Mouse (Mus musculus) heart, postnatal 0 days (tissue): ENCODE data around the gene App. TPM values are rescaled to one million over a fixed set of nuclear protein-coding genes. Genes with fewer than 3 reads are reported as not detected.

Experiments
- ATAC-seq: fragments of 200-750 bp; cut with Nextera tagmentation; 2 replicates; pipeline ENCODE4 v1.8.0; 2017; ENCODE audit warnings: low read depth, moderate number of reproducible peaks, moderate library complexity; ENCODE audit not compliant: insufficient read depth
- DNase-seq: peaks from one replicate; pipeline ENCODE4 v3.0.0-alpha.2; 2016; ENCODE audit warnings: low spot score
- H3K27ac ChIP-seq: fragments of 300-500 bp; sonication (generic); 2 replicates; pipeline ENCODE4 v1.5.1; 2014; ENCODE audit warnings: low read depth, mild to moderate bottlenecking
- H3K27me3 ChIP-seq: fragments of 300-500 bp; sonication (generic); 2 replicates; pipeline ENCODE4 v1.6.1; 2014; ENCODE audit warnings: low read length, mixed read lengths; ENCODE audit not compliant: control insufficient read depth, insufficient read depth
- H3K36me3 ChIP-seq: fragments of 300-500 bp; sonication (generic); replicated peaks from 2 replicates; pipeline ENCODE4 v1.6.1; 2014; ENCODE audit warnings: low read length, mixed read lengths; ENCODE audit not compliant: control insufficient read depth, insufficient read depth
- H3K4me1 ChIP-seq: fragments of 300-500 bp; sonication (generic); 2 replicates; pipeline ENCODE4 v1.6.1; 2014; ENCODE audit warnings: antibody characterized with exemption; ENCODE audit not compliant: control insufficient read depth, insufficient read depth
- H3K4me2 ChIP-seq: fragments of 300-500 bp; sonication (generic); 2 replicates; pipeline ENCODE4 v1.6.1; 2014; ENCODE audit warnings: low read depth, mild to moderate bottlenecking, low read length, moderate library complexity
- H3K4me3 ChIP-seq: fragments of 300-500 bp; sonication (generic); 2 replicates; pipeline ENCODE4 v1.5.1; 2014; ENCODE audit warnings: low read depth, low read length
- H3K9ac ChIP-seq: fragments of 300-500 bp; sonication (generic); replicated peaks from 2 replicates; pipeline ENCODE4 v1.6.1; 2014; ENCODE audit warnings: low read depth, low read length, mixed read lengths
- H3K9me3 ChIP-seq: fragments of 300-500 bp; sonication (generic); replicated peaks from 2 replicates; pipeline ENCODE4 v1.6.1; 2016; ENCODE audit warnings: low read length; ENCODE audit not compliant: control insufficient read depth
- CTCF ChIP-seq: IDR thresholded peaks from 2 replicates; pipeline ENCODE4 v1.5.1; 2016; ENCODE audit warnings: antibody characterized with exemption, control low read depth, low read depth
- EP300 ChIP-seq: IDR thresholded peaks from 2 replicates; pipeline ENCODE4 v1.6.1; 2016; ENCODE audit warnings: antibody characterized with exemption, low read depth
- WGBS: fragments of 180-500 bp; shearing (Covaris S2); extraction: QIAGEN DNeasy Blood & Tissue Kit; methylation state at CpG from one replicate; pipeline ENCODE4 v1.1.7; 2014; 5-methylcytosine and 5-hydroxymethylcytosine counted together
- polyA plus RNA-seq: library from polyadenylated mRNA; unstranded; fragments of >200 nt; fragmentation: Nextera tagmentation; extraction: Ambion mirVana; gene quantifications from 2 replicates; pipeline ENCODE4 v1.2.1, GENCODE M21; 2015
- total RNA-seq: library from RNA; depleted of rRNA; stranded (reverse); fragments of >200 nt; gene quantifications from 2 replicates; pipeline ENCODE4 v1.2.3, GENCODE M21; 2014; ENCODE audit warnings: low replicate concordance

App gene
- total and polyA plus RNA-seq, 2 experiments from 2014 or later: 122 to 139 TPM

DNA sequence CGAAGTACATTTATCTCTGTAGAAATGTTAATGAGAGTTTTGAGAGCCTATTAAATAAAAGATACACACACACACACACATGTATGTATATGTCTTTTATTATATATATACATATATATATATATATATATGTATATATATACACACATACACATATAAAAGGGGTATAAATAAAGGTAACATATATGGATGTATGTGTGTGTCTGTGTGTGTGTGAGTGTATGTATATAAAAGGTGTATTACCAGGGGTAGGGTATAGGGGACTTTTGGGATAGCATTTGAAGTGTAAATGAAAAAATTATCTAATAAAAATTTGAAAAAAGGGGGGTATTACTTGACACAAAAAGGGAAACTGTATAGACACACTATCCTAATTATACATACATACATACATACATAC lies 217.7 kb downstream of the App start:
- DNase-seq (no peak), ATAC-seq (no peak)
- WGBS: 54% methylated on average over 1 of the region's 1 CpGs
- Histone ChIP-seq H3K4me2 (no peak overlapping the region), H3K9me3 (no peaks in the 10 kb centered on the region), H3K4me3 (no peak overlapping the region), H3K27me3 (no peaks in the 10 kb centered on the region), H3K36me3 (peaks cover 45% of the 10 kb centered on the region), H3K9ac (no peak overlapping the region), H3K27ac (no peak overlapping the region), H3K4me1 (0 out of 2 replicates have a peak, but pooled peaks cover 8% of the 10 kb centered on the region)
- no peak for TF ChIP-seq CTCF

DNA sequence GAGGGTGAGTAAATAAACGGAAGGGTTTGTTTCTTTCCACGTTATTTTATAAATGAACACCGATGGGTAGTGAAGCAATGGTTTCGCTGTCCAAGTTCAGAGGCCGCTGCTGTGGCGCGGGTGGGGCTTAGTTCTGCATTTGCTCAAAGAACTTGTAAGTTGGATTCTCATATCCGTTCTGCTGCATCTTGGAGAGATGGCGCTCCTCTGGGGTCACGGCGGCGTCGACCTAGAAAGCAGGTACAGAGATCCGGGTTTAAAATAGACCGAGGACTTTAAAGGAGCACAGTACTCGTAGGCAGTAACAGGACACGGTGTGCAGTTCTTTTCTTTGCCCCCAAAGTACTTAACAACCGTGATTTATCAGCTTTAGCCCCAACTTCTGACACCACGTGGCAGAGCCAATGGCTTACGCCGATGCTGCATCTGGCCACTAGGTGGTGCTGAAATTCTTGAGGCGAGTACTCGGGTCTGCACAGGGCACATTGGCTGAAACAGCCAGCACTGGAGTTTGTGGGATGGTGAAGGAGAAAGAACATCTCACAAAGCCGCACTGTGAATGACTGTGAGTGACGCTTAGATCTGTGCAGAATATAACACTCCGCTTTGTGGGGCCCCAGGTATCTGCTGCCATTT lies 218.2 kb downstream of the App start:
- Histone ChIP-seq H3K4me1 (0 out of 2 replicates have a peak, but pooled peaks cover 8% of the 10 kb centered on the region), H3K27me3 (no peaks in the 10 kb centered on the region), H3K4me3 (no peak overlapping the region), H3K36me3 (peaks cover 40% of the 10 kb centered on the region), H3K9me3 (no peaks in the 10 kb centered on the region), H3K9ac (no peak overlapping the region), H3K4me2 (no peak overlapping the region; the same call in 1 of the 2 replicates), H3K27ac (no peak overlapping the region)
- WGBS: 32% methylated on average over 26 of the region's 26 CpGs
- DNase-seq (peak; percentile 74), ATAC-seq (peak; percentile 85)
- TF ChIP-seq CTCF: peak; percentile 97
- TF ChIP-seq EP300: no peak

GRCm38 (mm10) chr16:84931024-84931423 lies 242.5 kb downstream of the App start:
- Histone ChIP-seq H3K9me3 (no peaks in the 10 kb centered on the region), H3K9ac (no peak overlapping the region), H3K36me3 (no peaks in the 10 kb centered on the region), H3K4me1 (no peaks in the 10 kb centered on the region), H3K27me3 (no peaks in the 10 kb centered on the region), H3K27ac (no peak overlapping the region), H3K4me2 (no peak overlapping the region), H3K4me3 (no peak overlapping the region)
- DNase-seq: no peak
- WGBS: 78% methylated on average over 3 of the region's 3 CpGs
- TF ChIP-seq EP300 (no peak), CTCF (no peak)
- ATAC-seq: no peak

GRCm38 (mm10) chr16:84927827-84928226 lies 245.7 kb downstream of the App start:
- no peaks in the 10 kb centered on the region for H3K9me3 ChIP-seq
- ATAC-seq: no peak
- no peak for TF ChIP-seq CTCF
- TF ChIP-seq EP300: no peak
- H3K9ac ChIP-seq: no peak overlapping the region
- H3K4me2 ChIP-seq: no peak overlapping the region
- H3K36me3 ChIP-seq: no peaks in the 10 kb centered on the region
- 88% methylated on average over 1 of the region's 1 CpGs for WGBS
- no peak overlapping the region for H3K27ac ChIP-seq
- no peaks in the 10 kb centered on the region for H3K4me1 ChIP-seq
- no peak overlapping the region for H3K4me3 ChIP-seq
- H3K27me3 ChIP-seq: no peaks in the 10 kb centered on the region
- DNase-seq: no peak

DNA sequence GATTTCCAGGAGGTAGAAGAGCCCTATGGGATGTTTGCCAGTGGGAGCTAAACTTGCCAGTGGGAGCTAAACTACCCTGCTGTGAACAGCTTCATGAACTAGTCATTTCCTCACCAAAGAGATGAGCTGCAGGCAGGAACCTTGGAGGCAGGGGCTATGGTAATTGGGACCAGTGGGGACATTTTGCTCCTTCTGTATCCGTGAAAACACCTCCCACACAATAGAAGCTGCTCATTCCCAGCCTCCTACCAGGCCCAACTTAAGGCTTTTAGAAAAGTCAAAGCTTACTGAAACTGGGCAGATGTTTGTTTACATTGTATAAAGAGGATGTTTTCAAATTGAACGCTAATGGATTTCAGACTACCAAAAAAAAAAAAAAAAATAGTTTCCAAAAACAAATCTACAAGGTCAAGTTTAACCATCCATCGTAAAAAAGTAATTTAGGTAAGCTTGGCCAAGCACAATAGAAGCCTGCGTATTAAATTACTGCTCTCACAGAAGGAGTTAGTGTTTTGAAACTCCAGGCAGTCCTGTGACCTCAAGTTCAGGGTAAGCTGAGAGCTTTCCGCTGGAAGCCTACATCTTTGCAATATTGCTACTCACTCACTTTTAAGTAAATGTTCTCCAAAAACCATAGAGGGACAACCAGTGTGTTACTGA lies 253.8 kb downstream of the App start:
- no peaks in the 10 kb centered on the region for H3K9me3 ChIP-seq
- no peak for ATAC-seq
- TF ChIP-seq CTCF: no peak
- no peak for TF ChIP-seq EP300
- no peak overlapping the region for H3K4me3 ChIP-seq
- H3K36me3 ChIP-seq: no peaks in the 10 kb centered on the region
- H3K4me2 ChIP-seq: no peak overlapping the region
- H3K4me1 ChIP-seq: no peaks in the 10 kb centered on the region
- DNase-seq: no peak
- no peaks in the 10 kb centered on the region for H3K27me3 ChIP-seq
- WGBS: 60% methylated on average over 5 of the region's 5 CpGs
- no peak overlapping the region for H3K9ac ChIP-seq
- H3K27ac ChIP-seq: no peak overlapping the region

- no peaks in the 10 kb centered on the region for H3K36me3 ChIP-seq
- 75% methylated on average over 3 of the region's 3 CpGs for WGBS
- H3K27ac ChIP-seq: no peak overlapping the region
- no peaks in the 10 kb centered on the region for H3K4me1 ChIP-seq
- TF ChIP-seq EP300 (no peak), CTCF (no peak)
- H3K27me3 ChIP-seq: no peaks in the 10 kb centered on the region
- H3K9ac ChIP-seq: no peak overlapping the region
- no peak overlapping the region for H3K4me3 ChIP-seq
- DNase-seq (no peak), ATAC-seq (no peak)
- H3K4me2 ChIP-seq: no peak overlapping the region
- no peaks in the 10 kb centered on the region for H3K9me3 ChIP-seq
Measured at GRCm38 (mm10) chr16:84919087-84919486, 254.5 kb downstream of the App start.
